ENCODE assay signal across 17 mouse cellular contexts in the genomic region with DNA sequence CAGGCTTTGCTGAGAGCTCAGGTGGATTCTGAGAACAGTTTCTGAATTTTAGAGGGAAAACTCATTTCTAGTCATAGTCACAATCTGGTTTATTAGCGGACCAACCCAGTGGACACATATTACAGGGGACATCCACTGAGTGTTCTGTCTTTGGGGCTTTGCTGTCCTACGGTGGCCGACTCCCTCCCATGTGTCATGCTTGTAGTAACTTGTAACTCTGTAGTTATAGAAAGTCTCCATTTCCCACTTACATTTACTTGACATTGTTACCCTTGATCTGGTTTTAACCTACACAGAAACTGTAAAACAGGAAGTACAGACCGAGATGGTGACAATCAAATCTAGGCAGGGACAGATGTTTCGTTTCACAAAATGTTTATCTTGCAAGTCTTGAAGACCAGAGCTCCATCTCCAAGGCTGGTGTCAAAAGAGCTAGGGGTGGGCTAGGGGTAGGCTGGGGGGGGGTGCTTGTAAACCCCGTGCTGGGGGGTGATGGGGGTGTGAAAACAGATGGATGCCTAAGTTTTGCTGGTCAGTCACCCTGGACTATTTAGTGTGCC. TPM values are rescaled to one million over a fixed set of nuclear protein-coding genes. Genes with fewer than 3 reads are reported as not detected.
DNase-seq lines count a peak whose midpoint lies in the region; ATAC-seq and TF ChIP-seq lines count a peak whose summit lies in the region.
"Had no signal": no experiment of that assay in that cellular context is flagged by ENCODE, and none has a peak within 500 bp of the region (broad histone marks: within the 10 kb centered on the region; RNA-seq: fewer than 3 reads in every experiment).

No protein-coding gene starts in this region.

- no peaks in the 10 kb centered on the region for H3K9me3 ChIP-seq in lung, postnatal 0 days (ENCODE audit: low read length)
- H3K9me3 ChIP-seq: heart, embryonic 15.5 days; hindbrain, embryonic 13.5 days; stomach, embryonic 15.5 days had no signal

- H3K9ac ChIP-seq in lung, postnatal 0 days (replicated peaks; ENCODE audit: low read depth): no peak overlapping the region
- H3K9ac ChIP-seq: heart, embryonic 15.5 days; hindbrain, embryonic 13.5 days; stomach, embryonic 15.5 days had no signal

- H3K27ac ChIP-seq in lung, postnatal 0 days (ENCODE audit: low read length): no peak overlapping the region
- H3K27ac ChIP-seq: heart, embryonic 15.5 days; hindbrain, embryonic 13.5 days; stomach, embryonic 15.5 days had no signal

- H3K27me3 ChIP-seq in lung, postnatal 0 days (replicated peaks; ENCODE audit: insufficient read depth, low read length): no peaks in the 10 kb centered on the region
- H3K27me3 ChIP-seq: heart, embryonic 15.5 days; hindbrain, embryonic 13.5 days; stomach, embryonic 15.5 days had no signal

- no peaks in the 10 kb centered on the region for H3K36me3 ChIP-seq in lung, postnatal 0 days (ENCODE audit: insufficient read depth, low read length)
- H3K36me3 ChIP-seq: heart, embryonic 15.5 days; hindbrain, embryonic 13.5 days; stomach, embryonic 15.5 days had no signal

- 48% methylated on average over 6 of the region's 6 CpGs for WGBS in lung, postnatal 0 days

- no peaks in the 10 kb centered on the region for H3K4me1 ChIP-seq in lung, postnatal 0 days (ENCODE audit: insufficient read depth, low read depth, low read length)
- H3K4me1 ChIP-seq: heart, embryonic 15.5 days; hindbrain, embryonic 13.5 days; stomach, embryonic 15.5 days had no signal

- no peak for ATAC-seq in lung, postnatal 0 days
- ATAC-seq in megakaryocyte, adult 5-6 weeks (ENCODE audit: poor library complexity, severe bottlenecking): peak; percentile 43; the same call in 1 of the 2 replicates

- TF ChIP-seq EP300 in lung, postnatal 0 days (IDR thresholded peaks at IDR 0.05): no peak

- TF ChIP-seq CTCF in lung, postnatal 0 days (IDR thresholded peaks at IDR 0.05): no peak

- no peak overlapping the region for H3K4me2 ChIP-seq in lung, postnatal 0 days (replicated peaks; ENCODE audit: low read depth, low read length)
- H3K4me2 ChIP-seq: heart, embryonic 15.5 days; hindbrain, embryonic 13.5 days; stomach, embryonic 15.5 days had no signal

- peak; percentile 6 for DNase-seq in lung, postnatal 10 days
- no peak for DNase-seq in lung, postnatal 0 days (ENCODE audit: low spot score)
- peak; percentile 48 to 51 for DNase-seq in B cell, adult 2 months
- DNase-seq in MEL-GATA-1-ER (ENCODE audit: extremely low read depth, low read depth): peak; percentile 81
- no peak for DNase-seq in c-Kit-positive CD71-positive TER-119-positive erythroid progenitor cells, embryonic 14.5 days (ENCODE audit: low spot score)
- DNase-seq in cerebellum, adult 11 months: no peak
- DNase-seq: adrenal gland, adult 8-10 months; cerebellum, postnatal 25 days; kidney, adult 2 months; right cerebral cortex, postnatal 14 days had no signal

- no peak overlapping the region for H3K4me3 ChIP-seq in lung, postnatal 0 days (ENCODE audit: low read depth, low read length)
- H3K4me3 ChIP-seq: heart, embryonic 15.5 days; hindbrain, embryonic 13.5 days; stomach, embryonic 15.5 days had no signal

RNA-seq across cellular contexts. Expression of gene Tmprss4, which starts 31.9 kb away (rescaled TPM):
- 14.4 and 17.9 TPM in 2 replicates for polyA plus RNA-seq in lung, postnatal 0 days (2015; fragmentation: Nextera tagmentation; extraction: Ambion mirVana)
- total RNA-seq in megakaryocyte, adult 5-6 weeks (2015): 0.34 TPM in 1 of 2 replicates, not detected in the other
- 0.07 TPM in 1 of 2 replicates, not detected in the other for total RNA-seq in megakaryocyte, adult 5-6 weeks (2017)
- total RNA-seq: adrenal gland, adult 8-10 months; layer of hippocampus, adult 8-10 months had no signal
- polyA plus RNA-seq: embryonic facial prominence, embryonic 11.5 days; hindbrain, embryonic 13.5 days had no signal

RNA-seq across cellular contexts. Expression of gene Il10ra, which starts 33.2 kb away (rescaled TPM):
- polyA plus RNA-seq in lung, postnatal 0 days (2015; fragmentation: Nextera tagmentation; extraction: Ambion mirVana): 2.1 and 2.6 TPM in 2 replicates
- total RNA-seq in megakaryocyte, adult 5-6 weeks (2015): 33.9 and 37.2 TPM in 2 replicates
- total RNA-seq in megakaryocyte, adult 5-6 weeks (2017): 68.7 and 77.1 TPM in 2 replicates

RNA-seq across cellular contexts. Expression of gene BC049352, which starts 53.9 kb away (rescaled TPM):
- 0.11 and 0.21 TPM in 2 replicates for polyA plus RNA-seq in lung, postnatal 0 days (2015; fragmentation: Nextera tagmentation; extraction: Ambion mirVana)
- total RNA-seq in megakaryocyte, adult 5-6 weeks (2015): not detected in 2 replicates
- not detected in 2 replicates for total RNA-seq in megakaryocyte, adult 5-6 weeks (2017)
- polyA plus RNA-seq: embryonic facial prominence, embryonic 11.5 days; heart, embryonic 15.5 days; limb, embryonic 14.5 days had no signal

Comparison
In these comparisons a context has a peak if more than half of its experiments do, and no peak if none do; other contexts are left out.
1. DNase-seq: peak in lung, postnatal 10 days (single experiment), B cell, adult 2 months (2 of 2) and MEL-GATA-1-ER (single experiment); none in lung, postnatal 0 days (single experiment), c-Kit-positive CD71-positive TER-119-positive erythroid progenitor cells, embryonic 14.5 days (single experiment) and cerebellum, adult 11 months (single experiment).